20 mouse cellular contexts compared by ENCODE assay signal in genomic region chr12:103336766-103337165, GRCm38 (mm10). TPM values are rescaled to one million over a fixed set of nuclear protein-coding genes. Genes with fewer than 3 reads are reported as not detected.
DNase-seq lines count a peak whose midpoint lies in the region; ATAC-seq and TF ChIP-seq lines count a peak whose summit lies in the region.
"Had no signal": no experiment of that assay in that cellular context is flagged by ENCODE, and none has a peak within 500 bp of the region (broad histone marks: within the 10 kb centered on the region; RNA-seq: fewer than 3 reads in every experiment).

No protein-coding gene starts in this region.

- H3K36me3 ChIP-seq in hindbrain, embryonic 10.5 days: no peaks in the 10 kb centered on the region
- no peaks in the 10 kb centered on the region for H3K36me3 ChIP-seq in hindbrain, postnatal 0 days (ENCODE audit: insufficient read depth, low read length)
- no peaks in the 10 kb centered on the region for H3K36me3 ChIP-seq in thymus, adult 2 months (ENCODE audit: control insufficient read depth, insufficient read depth, low read length)
- peaks cover 26% of the 10 kb centered on the region; the same call in 1 of the 2 replicates for H3K36me3 ChIP-seq in heart, embryonic 15.5 days
- H3K36me3 ChIP-seq in midbrain, embryonic 15.5 days (replicated peaks): no peaks in the 10 kb centered on the region
- H3K36me3 ChIP-seq: forebrain, embryonic 12.5 days; limb, embryonic 15.5 days; stomach, embryonic 15.5 days had no signal

- no peak for ATAC-seq in hindbrain, postnatal 0 days
- ATAC-seq in heart, embryonic 15.5 days (replicated peaks; ENCODE audit: insufficient number of reproducible peaks, insufficient read depth, low FRiP score, low read depth): peak; percentile 58
- no peak for ATAC-seq in midbrain, embryonic 15.5 days (replicated peaks)

- H3K4me1 ChIP-seq in hindbrain, embryonic 10.5 days (replicated peaks): peaks cover 27% of the 10 kb centered on the region
- no peaks in the 10 kb centered on the region for H3K4me1 ChIP-seq in hindbrain, postnatal 0 days (ENCODE audit: insufficient read depth, low read length)
- peaks cover 70% of the 10 kb centered on the region for H3K4me1 ChIP-seq in thymus, adult 2 months (replicated peaks; ENCODE audit: control insufficient read depth, insufficient read depth, low read length)
- peaks cover 53% of the 10 kb centered on the region for H3K4me1 ChIP-seq in heart, embryonic 15.5 days (replicated peaks)
- no peaks in the 10 kb centered on the region for H3K4me1 ChIP-seq in midbrain, embryonic 15.5 days
- H3K4me1 ChIP-seq: limb, embryonic 15.5 days; stomach, embryonic 15.5 days had no signal

- peak overlapping the region; percentile 45; the same call in 1 of the 2 replicates for H3K27ac ChIP-seq in hindbrain, embryonic 10.5 days
- H3K27ac ChIP-seq in hindbrain, postnatal 0 days: no peak overlapping the region
- peak overlapping the region; percentile 48; the same call in 1 of the 2 replicates for H3K27ac ChIP-seq in thymus, adult 2 months (ENCODE audit: control insufficient read depth, insufficient read depth, low read length)
- peak overlapping the region; percentile 92 for H3K27ac ChIP-seq in heart, embryonic 15.5 days
- no peak overlapping the region for H3K27ac ChIP-seq in midbrain, embryonic 15.5 days
- H3K27ac ChIP-seq: forebrain, embryonic 12.5 days; limb, embryonic 15.5 days; stomach, embryonic 15.5 days had no signal

- WGBS in hindbrain, embryonic 10.5 days: 81% methylated on average over 3 of the region's 3 CpGs
- WGBS in hindbrain, postnatal 0 days: 79% methylated on average over 3 of the region's 3 CpGs
- WGBS in thymus, adult 2 months: 41% methylated on average over 3 of the region's 3 CpGs
- 29% methylated on average over 3 of the region's 3 CpGs for WGBS in heart, embryonic 15.5 days
- WGBS in midbrain, embryonic 15.5 days: 77% methylated on average over 3 of the region's 3 CpGs

- H3K27me3 ChIP-seq in hindbrain, embryonic 10.5 days (ENCODE audit: insufficient read depth, poor library complexity, severe bottlenecking): peaks cover 67% of the 10 kb centered on the region
- no peaks in the 10 kb centered on the region for H3K27me3 ChIP-seq in hindbrain, postnatal 0 days (ENCODE audit: insufficient read depth, low read length)
- no peaks in the 10 kb centered on the region for H3K27me3 ChIP-seq in thymus, adult 2 months (ENCODE audit: control insufficient read depth, insufficient read depth, low read length)
- no peaks in the 10 kb centered on the region for H3K27me3 ChIP-seq in heart, embryonic 15.5 days
- no peaks in the 10 kb centered on the region for H3K27me3 ChIP-seq in midbrain, embryonic 15.5 days (replicated peaks)
- H3K27me3 ChIP-seq: forebrain, embryonic 12.5 days; limb, embryonic 15.5 days; stomach, embryonic 15.5 days had no signal

- TF ChIP-seq POLR2A in thymus, adult 2 months (IDR thresholded peaks at IDR 0.05; ENCODE audit: control insufficient read depth, extremely low read depth, insufficient read depth, low read length, poor library complexity): no peak

- H3K4me3 ChIP-seq in hindbrain, embryonic 10.5 days: no peak overlapping the region
- no peak overlapping the region for H3K4me3 ChIP-seq in hindbrain, postnatal 0 days (ENCODE audit: low read length)
- H3K4me3 ChIP-seq in thymus, adult 2 months (ENCODE audit: control insufficient read depth, insufficient read depth, low read length): no peak overlapping the region; the same call in 1 of the 2 replicates
- H3K4me3 ChIP-seq in heart, embryonic 15.5 days: peak overlapping the region; percentile 51
- no peak overlapping the region for H3K4me3 ChIP-seq in midbrain, embryonic 15.5 days
- H3K4me3 ChIP-seq: forebrain, embryonic 12.5 days; limb, embryonic 15.5 days; stomach, embryonic 15.5 days had no signal

- H3K9ac ChIP-seq in hindbrain, postnatal 0 days (replicated peaks; ENCODE audit: low read length): no peak overlapping the region
- peak overlapping the region; percentile 63 for H3K9ac ChIP-seq in heart, embryonic 15.5 days
- no peak overlapping the region for H3K9ac ChIP-seq in midbrain, embryonic 15.5 days
- H3K9ac ChIP-seq: forebrain, embryonic 12.5 days; limb, embryonic 15.5 days; lung, embryonic 14.5 days; stomach, embryonic 15.5 days had no signal

- TF ChIP-seq CTCF in hindbrain, postnatal 0 days (IDR thresholded peaks at IDR 0.05; ENCODE audit: low read depth): no peak
- no peak for TF ChIP-seq CTCF in thymus, adult 2 months (IDR thresholded peaks at IDR 0.05; ENCODE audit: borderline replicate concordance, control insufficient read depth, extremely low read depth, insufficient read depth, low read length, poor library complexity)

- DNase-seq in hindbrain, embryonic 10.5 days (ENCODE audit: low spot score): no peak
- DNase-seq in hindbrain, postnatal 0 days (ENCODE audit: low spot score): no peak
- DNase-seq in thymus, adult 2 months: no peak
- no peak for DNase-seq in thymus, adult 18-20 months
- no peak for DNase-seq in lung, adult 18-20 months
- DNase-seq: adrenal gland, adult 2 months; cerebellum, adult 9-11 months; gastrocnemius, postnatal 25 days; kidney, adult 2 months; kidney, postnatal 10 days; lung, embryonic 14.5 days; lung, postnatal 4 days; spleen, adult 18-20 months had no signal

- no peaks in the 10 kb centered on the region for H3K9me3 ChIP-seq in hindbrain, embryonic 10.5 days
- no peaks in the 10 kb centered on the region for H3K9me3 ChIP-seq in hindbrain, postnatal 0 days (ENCODE audit: low read length)
- H3K9me3 ChIP-seq in heart, embryonic 15.5 days (replicated peaks): no peaks in the 10 kb centered on the region
- H3K9me3 ChIP-seq in midbrain, embryonic 15.5 days: no peaks in the 10 kb centered on the region
- H3K9me3 ChIP-seq: forebrain, embryonic 12.5 days; limb, embryonic 15.5 days; stomach, embryonic 15.5 days had no signal

- no peak overlapping the region for H3K4me2 ChIP-seq in hindbrain, postnatal 0 days (ENCODE audit: low read depth, low read length)
- peak overlapping the region; percentile 65 for H3K4me2 ChIP-seq in heart, embryonic 15.5 days
- H3K4me2 ChIP-seq in midbrain, embryonic 15.5 days: no peak overlapping the region
- H3K4me2 ChIP-seq: forebrain, embryonic 12.5 days; limb, embryonic 15.5 days; midbrain, embryonic 11.5 days; stomach, embryonic 15.5 days had no signal

RNA-seq across cellular contexts. Expression of gene Asb2, which starts 19.0 kb away (rescaled TPM):
- 0.64 and 1.2 TPM in 2 replicates for polyA plus RNA-seq in hindbrain, embryonic 10.5 days (2016; fragmentation: Nextera tagmentation; extraction: Ambion mirVana)
- total RNA-seq in hindbrain, postnatal 0 days (2014; rRNA removed): 3.2 and 4.2 TPM in 2 replicates
- 1.4 and 1.6 TPM in 2 replicates for polyA plus RNA-seq in hindbrain, postnatal 0 days (2015; fragmentation: Nextera tagmentation; extraction: Ambion mirVana)
- polyA plus RNA-seq in thymus, adult 2 months (2012; rRNA removed): 31.8 and 64.7 TPM in 2 replicates
- 194 and 219 TPM in 2 replicates for polyA plus RNA-seq in heart, embryonic 15.5 days (2015; fragmentation: Nextera tagmentation; extraction: Ambion mirVana)
- polyA plus RNA-seq in midbrain, embryonic 15.5 days (2015; fragmentation: Nextera tagmentation; extraction: Ambion mirVana): 0.81 and 1.1 TPM in 2 replicates
- total RNA-seq: hematopoietic stem cell, adult 5-6 weeks had no signal

RNA-seq across cellular contexts. Expression of gene Fam181a, which starts 26.0 kb away (rescaled TPM):
- 24.9 and 26.1 TPM in 2 replicates for polyA plus RNA-seq in hindbrain, embryonic 10.5 days (2016; fragmentation: Nextera tagmentation; extraction: Ambion mirVana)
- 14.6 and 18.5 TPM in 2 replicates for total RNA-seq in hindbrain, postnatal 0 days (2014; rRNA removed)
- 8.1 and 9.2 TPM in 2 replicates for polyA plus RNA-seq in hindbrain, postnatal 0 days (2015; fragmentation: Nextera tagmentation; extraction: Ambion mirVana)
- polyA plus RNA-seq in thymus, adult 2 months (2012; rRNA removed): not detected in 2 replicates
- polyA plus RNA-seq in heart, embryonic 15.5 days (2015; fragmentation: Nextera tagmentation; extraction: Ambion mirVana): not detected in 2 replicates
- polyA plus RNA-seq in midbrain, embryonic 15.5 days (2015; fragmentation: Nextera tagmentation; extraction: Ambion mirVana): 7.7 and 11.2 TPM in 2 replicates
- total RNA-seq: adrenal gland, adult 2 months; gastrocnemius, postnatal 25 days; hematopoietic stem cell, adult 5-6 weeks had no signal
- polyA plus RNA-seq: limb, embryonic 15.5 days; stomach, embryonic 15.5 days had no signal

RNA-seq across cellular contexts. Expression of gene Otub2, which starts 51.7 kb away (rescaled TPM):
- polyA plus RNA-seq in hindbrain, embryonic 10.5 days (2016; fragmentation: Nextera tagmentation; extraction: Ambion mirVana): 10.5 and 15.4 TPM in 2 replicates
- 21.0 and 27.6 TPM in 2 replicates for total RNA-seq in hindbrain, postnatal 0 days (2014; rRNA removed)
- 17.3 and 18.5 TPM in 2 replicates for polyA plus RNA-seq in hindbrain, postnatal 0 days (2015; fragmentation: Nextera tagmentation; extraction: Ambion mirVana)
- 1.4 and 2.0 TPM in 2 replicates for polyA plus RNA-seq in thymus, adult 2 months (2012; rRNA removed)
- 9.9 and 11.2 TPM in 2 replicates for polyA plus RNA-seq in heart, embryonic 15.5 days (2015; fragmentation: Nextera tagmentation; extraction: Ambion mirVana)
- 23.9 and 28.4 TPM in 2 replicates for polyA plus RNA-seq in midbrain, embryonic 15.5 days (2015; fragmentation: Nextera tagmentation; extraction: Ambion mirVana)

Comparison
In these comparisons a context has a peak if more than half of its experiments do, and no peak if none do; other contexts are left out.
1. H3K27ac ChIP-seq: peak in hindbrain, embryonic 10.5 days (single experiment), thymus, adult 2 months (single experiment) and heart, embryonic 15.5 days (single experiment); none in hindbrain, postnatal 0 days (single experiment) and midbrain, embryonic 15.5 days (single experiment).
2. RNA of gene Asb2, which starts 19.0 kb away (polyA plus RNA-seq): 194 to 219 TPM in heart, embryonic 15.5 days and 31.8 to 64.7 TPM in thymus, adult 2 months; 1.4 to 1.6 TPM in hindbrain, postnatal 0 days, 0.81 to 1.1 TPM in midbrain, embryonic 15.5 days and 0.64 to 1.2 TPM in hindbrain, embryonic 10.5 days; every median in the first group is over 10 times any median in the second.